Mouse (Mus musculus): ENCODE measurements around the gene Rel. TPM values are rescaled to one million over a fixed set of nuclear protein-coding genes. Genes with fewer than 3 reads are reported as not detected.

The Rel gene
- polyA plus RNA-seq, 1 experiment from 2014 or later: 1.1 TPM

Other genes starting within 250 kb of the Rel start
- gene 1700093K21Rik, start 249.8 kb downstream of the Rel start, polyA plus RNA-seq (2014; fragmentation: Nextera tagmentation; extraction: Ambion mirVana): not detected in 2 replicates
- gene 0610010F05Rik, start 137.3 kb downstream of the Rel start, polyA plus RNA-seq (2014; fragmentation: Nextera tagmentation; extraction: Ambion mirVana): 29.2 and 29.9 TPM in 2 replicates
- gene Pus10, start 105.3 kb downstream of the Rel start, polyA plus RNA-seq (2014; fragmentation: Nextera tagmentation; extraction: Ambion mirVana): 23.8 and 25.2 TPM in 2 replicates
- 25.8 and 31.7 TPM in 2 replicates for gene Pex13, start 105.0 kb downstream of the Rel start, polyA plus RNA-seq (2014; fragmentation: Nextera tagmentation; extraction: Ambion mirVana)
- 12.1 and 14.0 TPM in 2 replicates for gene Papolg, start 124.3 kb upstream of the Rel start, polyA plus RNA-seq (2014; fragmentation: Nextera tagmentation; extraction: Ambion mirVana)

All from intestine, embryonic 14.5 days (tissue).